Mouse (Mus musculus) lung, adult 2 months (tissue): Measurements from ENCODE around the gene Ap1g1. TPM values are rescaled to one million over a fixed set of nuclear protein-coding genes. Genes with fewer than 3 reads are reported as not detected.
A peak's percentile ranks its signal among the peaks of the same experiment; 100 is the strongest.

Experiments used
- DNase-seq: peaks from one replicate; pipeline ENCODE4 v3.0.0; 2022
- H3K4me1 ChIP-seq: fragments of 200-500 bp; 2 replicates; pipeline ENCODE4 v1.6.1; 2011; ENCODE audit warnings: low read length; ENCODE audit not compliant: control insufficient read depth, insufficient read depth
- H3K4me3 ChIP-seq: fragments of 200-500 bp; replicated peaks from 2 replicates; pipeline ENCODE3; 2011; ENCODE audit warnings: low read depth, mild to moderate bottlenecking, control low read depth, low read length; ENCODE audit errors: extremely low read depth
- CTCF ChIP-seq: fragments of 200-500 bp; IDR thresholded peaks from 2 replicates; pipeline ENCODE4 v1.5.1; 2011; ENCODE audit warnings: mild to moderate bottlenecking, low read length, control low read depth; ENCODE audit not compliant: insufficient read depth
- POLR2A ChIP-seq: fragments of 200-500 bp; IDR thresholded peaks from 2 replicates; pipeline ENCODE4 v1.6.1; 2011; ENCODE audit warnings: low read depth, mild to moderate bottlenecking, control low read depth, low read length, borderline replicate concordance; ENCODE audit errors: extremely low read depth
- WGBS: fragments of 180-500 bp; shearing (Covaris S2); methylation state at CpG from one replicate; pipeline ENCODE4 v1.1.7; 2018; 5-methylcytosine and 5-hydroxymethylcytosine counted together
- polyA plus RNA-seq: library from polyadenylated mRNA; depleted of rRNA; stranded (reverse); fragments of >200 nt; gene quantifications from 2 replicates; pipeline ENCODE4 v1.2.3, GENCODE M21; 2012

Gene Ap1g1
- polyA plus RNA-seq, 1 experiment, result 38.2 TPM

GRCm38 (mm10) chr8:109806522-109806921, 28.2 kb downstream of the Ap1g1 start:
- 39% methylated on average over 3 of the region's 3 CpGs for WGBS
- no peak for TF ChIP-seq POLR2A
- TF ChIP-seq CTCF, result no peak
- Histone ChIP-seq H3K4me1 (peaks cover 13% of the 10 kb centered on the region), H3K4me3 (no peak overlapping the region)
- DNase-seq, result no peak

- Histone ChIP-seq H3K4me1 (peaks cover 13% of the 10 kb centered on the region), H3K4me3 (no peak overlapping the region)
- 76% methylated on average over 7 of the region's 7 CpGs for WGBS
- no peak for DNase-seq
- TF ChIP-seq CTCF, result no peak
- TF ChIP-seq POLR2A, result no peak
These were observed 29.2 kb downstream of the Ap1g1 start for GRCm38 (mm10) chr8:109807401-109808119.

- no peak overlapping the region for H3K4me3 ChIP-seq
- DNase-seq, result no peak
- peaks cover 11% of the 10 kb centered on the region for H3K4me1 ChIP-seq
- TF ChIP-seq CTCF, result no peak
These were observed 29.7 kb downstream of the Ap1g1 start for GRCm38 (mm10) chr8:109808120-109808447.

- peak; percentile 25 for DNase-seq
- WGBS, result 18% methylated on average over 3 of the region's 3 CpGs
These were observed 32.1 kb downstream of the Ap1g1 start for GRCm38 (mm10) chr8:109810434-109810833.

GRCm38 (mm10) chr8:109815268-109815667, 36.9 kb downstream of the Ap1g1 start:
- DNase-seq, result no peak
- Histone ChIP-seq H3K4me1 (peaks cover 11% of the 10 kb centered on the region), H3K4me3 (no peak overlapping the region)
- no peak for TF ChIP-seq POLR2A
- TF ChIP-seq CTCF, result no peak
- 79% methylated on average over 2 of the region's 2 CpGs for WGBS

More at GRCm38 (mm10) chr8:109810434-109810833, 32.1 kb downstream of the Ap1g1 start:
- Histone ChIP-seq H3K4me3 (no peak overlapping the region), H3K4me1 (peaks cover 11% of the 10 kb centered on the region)
- TF ChIP-seq CTCF (no peak), POLR2A (no peak)

GRCm38 (mm10) chr8:109817933-109818332, 39.6 kb downstream of the Ap1g1 start:
- Histone ChIP-seq H3K4me1 (peaks cover 4% of the 10 kb centered on the region), H3K4me3 (no peak overlapping the region)
- WGBS, result 7% methylated on average over 1 of the region's 1 CpGs
- TF ChIP-seq POLR2A (no peak), CTCF (no peak)
- DNase-seq, result no peak

- DNase-seq, result no peak
- TF ChIP-seq POLR2A (no peak), CTCF (no peak)
- 88% methylated on average over 2 of the region's 2 CpGs for WGBS
- Histone ChIP-seq H3K4me1 (peaks cover 4% of the 10 kb centered on the region; the same call in 1 of the 2 replicates), H3K4me3 (no peak overlapping the region)
These were observed 45.2 kb downstream of the Ap1g1 start for GRCm38 (mm10) chr8:109823561-109823960.

GRCm38 (mm10) chr8:109839822-109840221, 61.5 kb downstream of the Ap1g1 start:
- DNase-seq, result no peak
- 96% methylated on average over 2 of the region's 2 CpGs for WGBS
- Histone ChIP-seq H3K4me3 (no peak overlapping the region), H3K4me1 (no peaks in the 10 kb centered on the region)
- TF ChIP-seq POLR2A (no peak), CTCF (no peak)

GRCm38 (mm10) chr8:109842468-109842867, 64.1 kb downstream of the Ap1g1 start:
- TF ChIP-seq CTCF (no peak), POLR2A (no peak)
- no peak for DNase-seq
- Histone ChIP-seq H3K4me3 (no peak overlapping the region), H3K4me1 (no peaks in the 10 kb centered on the region)
- 91% methylated on average over 1 of the region's 1 CpGs for WGBS

GRCm38 (mm10) chr8:109847866-109848265, 69.5 kb downstream of the Ap1g1 start:
- TF ChIP-seq POLR2A (no peak), CTCF (no peak)
- 49% methylated on average over 2 of the region's 2 CpGs for WGBS
- no peak overlapping the region for H3K4me3 ChIP-seq
- DNase-seq, result no peak
- H3K4me1 ChIP-seq, result no peaks in the 10 kb centered on the region
